Mouse (Mus musculus) lung, postnatal 0 days (tissue): ENCODE data around the gene Tex14.

Experiments
- CTCF ChIP-seq: IDR thresholded peaks from 2 replicates; pipeline ENCODE4 v1.5.1; 2016; ENCODE audit warnings: antibody characterized with exemption, mild to moderate bottlenecking
- EP300 ChIP-seq: IDR thresholded peaks from 2 replicates; pipeline ENCODE4 v1.6.1; 2016; ENCODE audit warnings: antibody characterized with exemption, mild to moderate bottlenecking, control low read depth

DNA sequence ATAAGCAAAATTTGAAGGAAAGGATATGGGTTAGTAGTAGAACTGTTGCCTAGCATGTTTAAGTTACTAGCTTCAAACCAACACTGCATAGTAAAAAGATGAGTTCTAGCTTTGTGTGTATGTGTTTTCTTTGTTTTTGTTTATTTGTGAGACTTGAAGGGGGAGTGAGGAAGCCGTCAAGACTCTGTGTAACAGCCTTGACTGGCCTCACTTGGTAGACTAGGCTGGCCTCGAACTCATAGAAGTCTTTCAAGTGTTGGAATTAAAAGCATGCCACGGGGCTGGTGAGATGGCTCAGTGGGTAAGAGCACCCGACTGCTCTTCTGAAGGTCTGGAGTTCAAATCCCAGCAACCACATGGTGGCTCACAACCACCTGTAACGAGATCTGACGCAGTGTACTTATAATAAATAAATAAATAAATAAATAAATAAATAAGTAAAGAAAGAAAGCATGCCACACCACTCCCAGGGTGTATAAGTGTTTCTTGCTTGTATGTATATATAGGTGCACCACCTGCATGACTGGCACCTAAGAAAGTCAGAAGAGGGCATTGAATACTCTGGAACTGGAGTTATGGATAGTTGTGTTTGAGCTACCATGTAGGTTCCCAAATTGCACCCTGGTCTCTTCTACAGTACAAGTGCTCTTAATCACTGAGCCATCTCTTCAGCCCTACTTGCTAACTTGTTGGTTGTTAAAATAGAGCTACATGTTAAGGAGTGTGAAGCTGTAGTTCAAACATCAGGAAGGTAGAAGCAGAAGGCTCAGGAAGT, 18.9 kb downstream of the Tex14 start:
- no peak for TF ChIP-seq CTCF
- TF ChIP-seq EP300, result no peak
